Mouse (Mus musculus): ENCODE measurements at regions not wholly inside any gene's neighbourhood (a gene's known extent, or its start where the extent isn't known, plus 50 kb on each side); places are given as distances from the start of the nearest gene placed in this dataset.

- DNase-seq (ENCODE audit: low spot score) = peak; percentile 18
These were observed 63.7 kb upstream of the Tnmd start for GRCm38 (mm10) chrX:133787112-133787511.

DNA sequence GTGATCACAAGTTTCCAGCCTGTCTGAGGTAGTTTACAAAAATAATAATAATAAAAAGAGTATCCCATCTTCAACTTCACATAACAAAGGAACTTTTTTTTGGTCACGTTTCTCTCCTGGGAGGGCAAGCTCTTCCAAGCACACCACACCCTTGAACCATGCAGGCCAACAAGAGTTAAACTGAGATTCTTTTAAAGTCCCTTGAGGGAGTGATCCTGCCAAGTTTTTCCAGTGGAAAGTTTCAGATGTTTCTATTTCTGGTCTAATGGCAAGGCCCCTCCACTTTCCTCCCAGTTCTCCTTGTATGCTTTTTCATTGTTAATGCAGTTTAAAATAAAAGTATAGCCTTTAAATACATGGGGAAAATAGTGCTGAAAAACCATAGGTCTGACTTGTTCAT lies 65.2 kb upstream of the Pcdh19 start:
- peak; percentile 36 for DNase-seq (ENCODE audit: low spot score)

DNA sequence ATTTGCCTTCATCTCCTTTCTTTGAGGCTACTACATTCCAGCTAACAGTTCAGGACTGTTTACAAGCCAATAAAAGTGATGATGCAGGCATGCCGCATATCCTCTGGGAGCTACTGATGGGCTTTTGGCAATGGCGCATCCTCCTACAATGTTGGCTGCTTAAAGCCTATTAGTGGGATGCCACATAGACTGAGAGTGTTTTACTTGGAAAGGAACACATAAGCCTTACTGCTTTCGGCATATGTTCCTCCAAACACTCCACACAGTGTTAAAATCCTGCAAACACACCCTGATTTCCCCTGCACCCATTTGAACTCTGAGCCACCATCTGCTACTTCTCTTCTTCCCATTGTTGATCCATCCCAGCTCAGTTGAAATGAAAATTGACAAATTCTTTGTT lies 63.4 kb upstream of the Pcdh19 start:
- no peak for DNase-seq (ENCODE audit: low spot score)

DNA sequence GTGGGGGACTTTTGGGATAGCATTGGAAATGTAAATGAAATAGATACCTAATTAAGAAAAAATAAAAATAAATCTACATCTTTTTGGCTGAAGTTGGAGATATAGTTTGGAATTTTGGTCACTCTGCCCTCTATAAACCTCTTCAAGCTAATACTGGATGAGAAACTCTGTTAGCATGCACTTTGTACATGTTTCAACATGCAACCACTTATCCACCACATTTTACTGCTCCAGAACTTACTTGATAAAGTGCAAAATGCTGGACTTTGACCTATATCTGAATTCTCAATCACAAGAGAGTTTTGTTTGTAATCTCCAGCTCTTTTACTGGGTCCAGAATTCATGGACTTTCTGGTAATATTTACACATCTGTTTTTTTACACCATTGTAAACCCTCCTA lies 54.7 kb upstream of the Pcdh19 start:
- no peak for DNase-seq (ENCODE audit: low spot score)

GRCm38 (mm10) chrX:133738980-133739632 lies 50.3 kb upstream of the Pcdh19 start:
- DNase-seq (ENCODE audit: low spot score) = no peak

All from adipocyte (in vitro differentiated cells).